In genomic region chr1:51681872-51682271, GRCm38 (mm10) we compare ENCODE assay signal across 25 mouse cellular contexts.
DNase-seq lines count a peak whose midpoint lies in the region; ATAC-seq and TF ChIP-seq lines count a peak whose summit lies in the region.
"Had no signal": no experiment of that assay in that cellular context is flagged by ENCODE, and none has a peak within 500 bp of the region (broad histone marks: within the 10 kb centered on the region; RNA-seq: fewer than 3 reads in every experiment).

No protein-coding gene starts in this region.

- peak; percentile 24 for DNase-seq in heart, embryonic 10.5 days (ENCODE audit: low spot score)
- no peak for DNase-seq in heart, adult 8-10 months (ENCODE audit: low spot score)
- peak; percentile 72 for DNase-seq in CH12.LX (ENCODE audit: extremely low read depth)
- no peak for DNase-seq in ES-E14 (ENCODE audit: low read depth, low spot score)
- no peak for DNase-seq in stomach, postnatal 0 days (ENCODE audit: low spot score)
- DNase-seq: adrenal gland, adult 8-10 months; adrenal gland, postnatal 14 days; adrenal gland, postnatal 36 days; B cell, adult 2 months; cerebellum, adult 11-12 months; cerebellum, adult 2 months; cerebellum, adult 9-10 months; cerebellum, postnatal 10 days; cerebellum, postnatal 36 days; embryo, embryonic 11 days had no signal

- no peak for ATAC-seq in intestine, embryonic 16.5 days
- ATAC-seq in stomach, postnatal 0 days (ENCODE audit: low FRiP score, low TSS enrichment) = no peak
- ATAC-seq: activated CD4-positive, CD25-positive, alpha-beta regulatory T cell, adult 4 months; CD4-positive, CD25-positive, alpha-beta regulatory T cell, adult 4 months; forebrain, embryonic 14.5 days; forebrain, embryonic 16.5 days had no signal

- no peak overlapping the region for H3K27ac ChIP-seq in heart, embryonic 10.5 days
- H3K27ac ChIP-seq in CH12.LX (ENCODE audit: insufficient read depth, low read depth) (peak overlapping the region; percentile 83), ES-E14 (ENCODE audit: insufficient read depth, low read depth, low read length, poor library complexity, severe bottlenecking) (0 out of 2 replicates have a peak overlapping the region, but pooled peaks have one; percentile 22)
- H3K27ac ChIP-seq in intestine, embryonic 16.5 days (ENCODE audit: low read length) = no peak overlapping the region
- H3K27ac ChIP-seq in stomach, postnatal 0 days (replicated peaks) = no peak overlapping the region
- H3K27ac ChIP-seq: embryonic facial prominence, embryonic 13.5 days; embryonic facial prominence, embryonic 15.5 days; forebrain, embryonic 10.5 days; forebrain, embryonic 12.5 days had no signal

- H3K9ac ChIP-seq in CH12.LX (ENCODE audit: insufficient read depth, low read depth) (no peak overlapping the region), ES-E14 (ENCODE audit: insufficient read depth, low read depth, low read length, poor library complexity, severe bottlenecking) (no peak overlapping the region)
- no peak overlapping the region for H3K9ac ChIP-seq in intestine, embryonic 16.5 days (ENCODE audit: low read depth, low read length)
- H3K9ac ChIP-seq in stomach, postnatal 0 days (ENCODE audit: low read length) = no peak overlapping the region
- H3K9ac ChIP-seq: embryonic facial prominence, embryonic 13.5 days; embryonic facial prominence, embryonic 15.5 days; forebrain, embryonic 12.5 days had no signal

- no peaks in the 10 kb centered on the region for H3K79me2 ChIP-seq in CH12.LX (replicated peaks; ENCODE audit: control insufficient read depth, extremely low read depth, insufficient read depth, poor library complexity, severe bottlenecking)

- no peaks in the 10 kb centered on the region for H3K9me3 ChIP-seq in heart, embryonic 10.5 days
- peaks cover 7% of the 10 kb centered on the region for H3K9me3 ChIP-seq in CH12.LX (replicated peaks; ENCODE audit: low read length)
- 0 out of 2 replicates have a peak, but pooled peaks cover 2% of the 10 kb centered on the region for H3K9me3 ChIP-seq in ES-E14 (ENCODE audit: control insufficient read depth, insufficient read depth, low read depth, low read length)
- H3K9me3 ChIP-seq in intestine, embryonic 16.5 days (ENCODE audit: control insufficient read depth, low read length) = no peaks in the 10 kb centered on the region
- no peaks in the 10 kb centered on the region for H3K9me3 ChIP-seq in stomach, postnatal 0 days (ENCODE audit: control insufficient read depth, low read length)
- H3K9me3 ChIP-seq: embryonic facial prominence, embryonic 13.5 days; embryonic facial prominence, embryonic 15.5 days; forebrain, embryonic 10.5 days; forebrain, embryonic 12.5 days had no signal

- no peak for TF ChIP-seq POLR2A in CH12.LX (IDR thresholded peaks at IDR 0.05; ENCODE audit: low read depth, low read length)

- in situ Hi-C loops in CH12.LX (cut with MboI; ENCODE audit: low pct_ligation_motif_present, low pct_unique_long_range_greater_than_20kb, low sequenced_read_pairs) = no loop called here
- in situ Hi-C loops in ES-E14 (cut with MboI; ENCODE audit: low sequenced_read_pairs in 2 of 2, unreplicated experiment in 2 of 2) = no loop called here

- no peak for TF ChIP-seq CTCF in CH12.LX (conservative IDR thresholded peaks at IDR 0.05 in 1 of 2, IDR thresholded peaks at IDR 0.05 in 1 of 2; ENCODE audit: low read depth in 2 of 2, low read length in 2 of 2)
- TF ChIP-seq CTCF in stomach, postnatal 0 days (IDR thresholded peaks at IDR 0.05; ENCODE audit: low read depth) = no peak

- peak; percentile 78 for TF ChIP-seq EP300 in CH12.LX (IDR thresholded peaks at IDR 0.05; ENCODE audit: low read length)
- TF ChIP-seq EP300 in stomach, postnatal 0 days (optimal IDR thresholded peaks at IDR 0.05) = no peak

- no peaks in the 10 kb centered on the region for H3K27me3 ChIP-seq in heart, embryonic 10.5 days (ENCODE audit: insufficient read depth, poor library complexity, severe bottlenecking)
- H3K27me3 ChIP-seq in CH12.LX (replicated peaks) = no peaks in the 10 kb centered on the region
- no peaks in the 10 kb centered on the region for H3K27me3 ChIP-seq in intestine, embryonic 16.5 days (replicated peaks; ENCODE audit: control insufficient read depth, insufficient read depth, low read length)
- no peaks in the 10 kb centered on the region for H3K27me3 ChIP-seq in stomach, postnatal 0 days (ENCODE audit: control insufficient read depth, insufficient read depth, low read length)
- H3K27me3 ChIP-seq: embryonic facial prominence, embryonic 13.5 days; embryonic facial prominence, embryonic 15.5 days; forebrain, embryonic 12.5 days had no signal

- no peaks in the 10 kb centered on the region for H3K36me3 ChIP-seq in heart, embryonic 10.5 days
- no peaks in the 10 kb centered on the region for H3K36me3 ChIP-seq in CH12.LX (replicated peaks in 1 of 2; ENCODE audit: control insufficient read depth in 1 of 2, insufficient read depth in 1 of 2, low read length in 1 of 2)
- no peaks in the 10 kb centered on the region for H3K36me3 ChIP-seq in ES-E14 (ENCODE audit: control insufficient read depth, insufficient read depth, low read length, poor library complexity, severe bottlenecking)
- no peaks in the 10 kb centered on the region for H3K36me3 ChIP-seq in intestine, embryonic 16.5 days (ENCODE audit: control insufficient read depth, insufficient read depth, low read length)
- no peaks in the 10 kb centered on the region for H3K36me3 ChIP-seq in stomach, postnatal 0 days (ENCODE audit: control insufficient read depth, insufficient read depth, low read length)
- H3K36me3 ChIP-seq: embryonic facial prominence, embryonic 13.5 days; embryonic facial prominence, embryonic 15.5 days; forebrain, embryonic 10.5 days; forebrain, embryonic 12.5 days had no signal

- H3K4me3 ChIP-seq in heart, embryonic 10.5 days = no peak overlapping the region
- H3K4me3 ChIP-seq in CH12.LX (replicated peaks in 1 of 3; ENCODE audit: low read depth in 2 of 3, low read length in 2 of 3, poor library complexity in 1 of 3) = no peak overlapping the region
- no peak overlapping the region for H3K4me3 ChIP-seq in ES-E14 (ENCODE audit: insufficient read depth in 1 of 2, low read depth in 1 of 2, low read length in 2 of 2, poor library complexity in 1 of 2, severe bottlenecking in 1 of 2)
- H3K4me3 ChIP-seq in intestine, embryonic 16.5 days (ENCODE audit: low read length) = no peak overlapping the region
- H3K4me3 ChIP-seq in stomach, postnatal 0 days (ENCODE audit: low read depth, low read length) = no peak overlapping the region
- H3K4me3 ChIP-seq: embryonic facial prominence, embryonic 13.5 days; embryonic facial prominence, embryonic 15.5 days; erythroblast, embryonic 14.5 days; forebrain, embryonic 10.5 days; forebrain, embryonic 12.5 days had no signal

- no peak overlapping the region for H3K4me2 ChIP-seq in CH12.LX (ENCODE audit: insufficient read depth, low read depth, poor library complexity, severe bottlenecking)
- H3K4me2 ChIP-seq in intestine, embryonic 16.5 days (ENCODE audit: low read depth, low read length) = no peak overlapping the region
- H3K4me2 ChIP-seq in stomach, postnatal 0 days (replicated peaks; ENCODE audit: low read depth) = no peak overlapping the region
- H3K4me2 ChIP-seq: embryonic facial prominence, embryonic 13.5 days; embryonic facial prominence, embryonic 15.5 days; forebrain, embryonic 12.5 days had no signal

- H3K4me1 ChIP-seq in heart, embryonic 10.5 days = no peaks in the 10 kb centered on the region
- H3K4me1 ChIP-seq in CH12.LX (ENCODE audit: control insufficient read depth in 1 of 2, insufficient read depth in 2 of 2) = peaks cover 12 to 52% of the 10 kb centered on the region in 2 experiments
- H3K4me1 ChIP-seq in ES-E14 (ENCODE audit: control insufficient read depth in 2 of 2, insufficient read depth in 2 of 2, low read length in 2 of 2, poor library complexity in 1 of 2) = peaks cover 0 to 2% of the 10 kb centered on the region in 2 experiments; a peak in 1 of 4 replicates
- H3K4me1 ChIP-seq in intestine, embryonic 16.5 days (ENCODE audit: control insufficient read depth, insufficient read depth, low read length) = 0 out of 2 replicates have a peak, but pooled peaks cover 3% of the 10 kb centered on the region
- no peaks in the 10 kb centered on the region for H3K4me1 ChIP-seq in stomach, postnatal 0 days (replicated peaks; ENCODE audit: control insufficient read depth, insufficient read depth)
- H3K4me1 ChIP-seq: forebrain, embryonic 12.5 days had no signal

- dilution Hi-C loops in CH12.LX (cut with MboI; ENCODE audit: extremely low pct_ligation_motif_present, extremely low pct_unique_long_range_greater_than_20kb, low sequenced_read_pairs) = no loop called here

- no peak for TF ChIP-seq RAD21 in CH12.LX (IDR thresholded peaks at IDR 0.05; ENCODE audit: low read depth, low read length)

TF ChIP-seq in CH12.LX, 34 proteins besides CTCF, POLR2A, EP300 and RAD21 (continues in another document):
- TF ChIP-seq USF2 (conservative IDR thresholded peaks at IDR 0.05; ENCODE audit: low read depth, low read length) (no peak), CHD2 (IDR thresholded peaks at IDR 0.05; ENCODE audit: low read length) (no peak; the same call in 1 of the 2 replicates), RCOR1 (conservative IDR thresholded peaks at IDR 0.05; ENCODE audit: low read depth, low read length) (peak; percentile 98), TCF12 (IDR thresholded peaks at IDR 0.05; ENCODE audit: low read depth, low read length) (peak; percentile 95), UBTF (IDR thresholded peaks at IDR 0.05; ENCODE audit: low read depth, low read length) (no peak), MAZ (IDR thresholded peaks at IDR 0.05; ENCODE audit: low read depth, low read length) (no peak), CHD1 (IDR thresholded peaks at IDR 0.05; ENCODE audit: low read depth, low read length) (no peak; the same call in 1 of the 2 replicates), ETS1 (conservative IDR thresholded peaks at IDR 0.05; ENCODE audit: low read depth, low read length) (peak; percentile 64; the same call in 1 of the 2 replicates), IRF4 (IDR thresholded peaks at IDR 0.05; ENCODE audit: low read depth, low read length) (peak; percentile 77)

TF ChIP-seq in ES-E14, 5 proteins besides CTCF, POLR2A, EP300 and RAD21:
- TF ChIP-seq ZC3H11A (IDR thresholded peaks at IDR 0.05; ENCODE audit: borderline replicate concordance, low read depth, low read length) (no peak), ZNF384 (IDR thresholded peaks at IDR 0.05; ENCODE audit: low read depth, low read length) (no peak), CHD2 (IDR thresholded peaks at IDR 0.05; ENCODE audit: low read depth, low read length) (no peak), HCFC1 (IDR thresholded peaks at IDR 0.05; ENCODE audit: borderline replicate concordance, insufficient read depth, low read length) (no peak), MAFK (IDR thresholded peaks at IDR 0.05; ENCODE audit: insufficient read depth, low read depth, low read length) (no peak)

Comparison
In these comparisons a context has a peak if more than half of its experiments do, and no peak if none do; other contexts are left out.
1. DNase-seq: peak in heart, embryonic 10.5 days (single experiment) and CH12.LX (single experiment); none in heart, adult 8-10 months (single experiment), ES-E14 (single experiment) and stomach, postnatal 0 days (single experiment).
2. H3K27ac ChIP-seq: peak in CH12.LX (single experiment) and ES-E14 (single experiment); none in heart, embryonic 10.5 days (single experiment), intestine, embryonic 16.5 days (single experiment) and stomach, postnatal 0 days (single experiment).